Mouse (Mus musculus): ENCODE measurements at regions not wholly inside any gene's neighbourhood (a gene's known extent, or its start where the extent isn't known, plus 50 kb on each side); places are given as distances from the start of the nearest gene placed in this dataset.
A peak's percentile ranks its signal among the peaks of the same experiment; 100 is the strongest.

DNA sequence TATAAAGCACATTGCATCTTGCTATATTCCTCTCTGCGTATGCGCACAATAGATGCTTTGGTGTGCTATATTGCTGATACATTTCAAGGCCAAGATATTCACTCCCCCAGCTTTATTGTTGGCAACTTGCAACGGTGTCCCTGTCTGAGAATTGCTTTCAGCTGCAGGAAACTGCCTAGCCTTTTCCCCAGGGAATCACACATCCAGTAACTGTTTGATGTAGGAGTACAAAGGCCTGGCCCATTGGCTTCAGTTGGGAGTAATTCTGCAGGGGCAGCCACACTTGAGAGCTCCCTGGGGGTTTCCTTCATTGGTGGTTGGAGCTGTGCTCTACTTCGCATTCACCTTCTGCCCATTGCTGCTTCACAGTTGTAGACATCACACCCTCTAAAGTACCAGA lies 132.8 kb downstream of the Cxxc4 start:
- Histone ChIP-seq H3K27me3 (ENCODE audit: insufficient read depth, low read length) (no peaks in the 10 kb centered on the region), H3K36me3 (ENCODE audit: insufficient read depth, low read length) (no peaks in the 10 kb centered on the region), H3K9me3 (replicated peaks; ENCODE audit: low read length) (no peaks in the 10 kb centered on the region), H3K4me3 (replicated peaks; ENCODE audit: low read depth, low read length) (no peak overlapping the region), H3K27ac (no peak overlapping the region), H3K9ac (ENCODE audit: low read depth, low read length) (no peak overlapping the region), H3K4me2 (ENCODE audit: low read length) (no peak overlapping the region), H3K4me1 (replicated peaks; ENCODE audit: insufficient read depth, low read length) (no peaks in the 10 kb centered on the region)
- no peak for TF ChIP-seq CTCF (IDR thresholded peaks at IDR 0.05; ENCODE audit: low read depth)
- 47% methylated on average over 4 of the region's 4 CpGs for WGBS
- no peak for ATAC-seq (replicated peaks; ENCODE audit: low FRiP score, low read depth)
- peak; percentile 14 for DNase-seq (ENCODE audit: low spot score)

DNA sequence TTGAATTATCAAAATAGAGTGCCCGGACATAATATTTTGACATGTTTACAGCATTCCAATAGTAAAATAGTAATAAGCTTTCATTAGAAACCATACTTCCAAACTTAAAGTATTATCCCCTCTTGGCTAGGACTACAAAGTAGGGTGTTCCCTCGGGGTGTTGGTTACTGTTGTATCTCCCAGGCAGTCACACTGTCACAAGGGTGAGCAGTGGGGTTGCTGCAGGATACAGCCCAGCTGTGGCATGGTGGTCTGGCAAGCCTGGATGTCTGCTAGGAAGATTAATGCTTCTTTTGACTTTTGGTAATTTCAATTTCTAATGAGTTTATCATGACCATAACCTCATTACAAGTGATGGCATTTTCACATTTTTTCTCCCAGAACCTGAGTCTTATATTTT lies 143.3 kb downstream of the Cxxc4 start:
- Histone ChIP-seq H3K4me2 (ENCODE audit: low read length) (no peak overlapping the region), H3K36me3 (ENCODE audit: insufficient read depth, low read length) (no peaks in the 10 kb centered on the region), H3K27me3 (ENCODE audit: insufficient read depth, low read length) (no peaks in the 10 kb centered on the region), H3K9ac (ENCODE audit: low read depth, low read length) (no peak overlapping the region), H3K27ac (no peak overlapping the region), H3K9me3 (replicated peaks; ENCODE audit: low read length) (no peaks in the 10 kb centered on the region), H3K4me3 (replicated peaks; ENCODE audit: low read depth, low read length) (no peak overlapping the region), H3K4me1 (replicated peaks; ENCODE audit: insufficient read depth, low read length) (no peaks in the 10 kb centered on the region)
- ATAC-seq (replicated peaks; ENCODE audit: low FRiP score, low read depth) (no peak), DNase-seq (ENCODE audit: low spot score) (no peak)
- WGBS, result 66% methylated on average over 2 of the region's 2 CpGs
- no peak for TF ChIP-seq CTCF (IDR thresholded peaks at IDR 0.05; ENCODE audit: low read depth)

DNA sequence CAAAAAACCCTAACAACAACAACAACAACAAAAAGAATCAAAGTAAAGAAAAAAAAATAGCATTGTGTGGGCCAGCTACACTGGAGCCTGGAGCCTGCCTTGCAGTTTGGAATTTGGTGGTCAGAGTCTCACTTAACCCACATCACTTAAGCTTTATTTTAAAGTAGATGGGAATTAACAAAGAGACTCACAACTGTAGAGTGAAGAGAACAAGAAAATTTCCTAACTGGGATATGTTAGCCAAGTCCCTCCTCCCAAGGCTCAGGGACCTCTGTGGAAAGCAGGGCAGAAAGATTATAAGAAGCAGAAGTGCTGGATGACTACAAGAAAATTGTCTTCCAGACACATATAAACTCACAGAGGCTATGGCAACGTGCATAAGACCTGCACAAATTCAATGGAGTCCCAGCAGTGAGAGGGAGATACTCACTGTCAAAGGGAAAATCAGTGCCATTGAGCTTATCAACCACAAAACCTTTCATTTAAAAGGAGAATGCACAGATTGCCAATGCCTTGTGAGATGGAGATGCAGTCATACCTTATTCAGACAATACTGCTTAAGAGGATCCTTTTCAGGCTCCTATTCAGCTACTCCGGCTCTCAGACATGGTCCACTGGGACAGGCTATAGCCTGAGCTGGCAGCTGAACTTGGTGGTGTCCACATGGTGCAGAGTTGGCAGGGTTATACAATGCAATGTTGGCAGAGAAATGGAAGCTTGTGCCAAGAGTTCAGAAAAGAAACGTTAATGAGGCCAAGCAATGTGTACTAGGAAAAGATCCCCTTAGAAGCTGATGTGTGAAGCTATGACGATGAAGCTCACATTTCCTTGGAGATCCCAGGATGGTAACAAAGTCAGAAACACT lies 154.4 kb downstream of the Cxxc4 start:
- Histone ChIP-seq H3K4me1 (replicated peaks; ENCODE audit: insufficient read depth, low read length) (no peaks in the 10 kb centered on the region), H3K27me3 (ENCODE audit: insufficient read depth, low read length) (no peaks in the 10 kb centered on the region), H3K36me3 (ENCODE audit: insufficient read depth, low read length) (no peaks in the 10 kb centered on the region), H3K4me2 (ENCODE audit: low read length) (no peak overlapping the region), H3K9ac (ENCODE audit: low read depth, low read length) (no peak overlapping the region), H3K4me3 (replicated peaks; ENCODE audit: low read depth, low read length) (no peak overlapping the region), H3K27ac (no peak overlapping the region), H3K9me3 (replicated peaks; ENCODE audit: low read length) (no peaks in the 10 kb centered on the region)
- WGBS, result 80% methylated on average over 4 of the region's 4 CpGs
- no peak for TF ChIP-seq CTCF (IDR thresholded peaks at IDR 0.05; ENCODE audit: low read depth)
- ATAC-seq (replicated peaks; ENCODE audit: low FRiP score, low read depth), result no peak
- DNase-seq (ENCODE audit: low spot score), result no peak

DNA sequence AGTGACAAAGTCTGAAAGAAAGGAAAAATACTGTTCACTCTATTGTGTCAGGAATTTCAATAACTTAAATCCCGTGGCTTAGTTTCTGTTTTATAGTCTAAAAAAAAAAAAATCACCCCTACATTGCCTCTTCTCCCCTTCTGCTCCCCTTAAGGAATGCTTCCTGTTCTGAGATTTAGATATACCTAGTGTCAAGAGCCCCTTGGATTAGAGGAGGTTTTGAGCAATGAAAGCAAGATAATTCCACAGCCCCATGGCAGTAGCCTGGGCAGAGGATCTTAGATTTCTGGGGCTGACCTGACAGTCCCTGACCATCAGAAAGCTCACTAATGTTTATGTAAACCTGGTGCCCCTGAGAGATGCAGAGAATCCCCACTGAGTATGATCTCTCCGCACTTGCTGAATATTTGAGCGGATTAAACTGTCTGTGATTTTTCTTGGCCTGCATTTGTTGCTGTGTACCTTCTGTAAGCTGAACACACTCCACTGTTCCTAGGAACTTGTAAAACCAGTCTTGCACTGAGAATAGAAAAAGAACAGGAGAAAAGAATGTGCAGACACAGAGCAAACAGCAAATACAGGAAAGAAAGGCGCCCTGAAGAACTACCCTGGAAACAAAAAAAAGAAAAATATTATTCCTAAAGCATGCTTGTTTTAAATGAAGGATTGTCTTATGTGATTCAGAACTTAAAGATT lies 164.3 kb downstream of the Cxxc4 start:
- Histone ChIP-seq H3K9me3 (replicated peaks; ENCODE audit: low read length) (no peaks in the 10 kb centered on the region), H3K4me3 (replicated peaks; ENCODE audit: low read depth, low read length) (no peak overlapping the region), H3K4me1 (replicated peaks; ENCODE audit: insufficient read depth, low read length) (no peaks in the 10 kb centered on the region), H3K36me3 (ENCODE audit: insufficient read depth, low read length) (no peaks in the 10 kb centered on the region), H3K27me3 (ENCODE audit: insufficient read depth, low read length) (no peaks in the 10 kb centered on the region), H3K9ac (ENCODE audit: low read depth, low read length) (no peak overlapping the region), H3K4me2 (ENCODE audit: low read length) (no peak overlapping the region), H3K27ac (no peak overlapping the region)
- 58% methylated on average over 4 of the region's 4 CpGs for WGBS
- no peak for TF ChIP-seq CTCF (IDR thresholded peaks at IDR 0.05; ENCODE audit: low read depth)
- no peak for ATAC-seq (replicated peaks; ENCODE audit: low FRiP score, low read depth)
- DNase-seq (ENCODE audit: low spot score), result no peak

DNA sequence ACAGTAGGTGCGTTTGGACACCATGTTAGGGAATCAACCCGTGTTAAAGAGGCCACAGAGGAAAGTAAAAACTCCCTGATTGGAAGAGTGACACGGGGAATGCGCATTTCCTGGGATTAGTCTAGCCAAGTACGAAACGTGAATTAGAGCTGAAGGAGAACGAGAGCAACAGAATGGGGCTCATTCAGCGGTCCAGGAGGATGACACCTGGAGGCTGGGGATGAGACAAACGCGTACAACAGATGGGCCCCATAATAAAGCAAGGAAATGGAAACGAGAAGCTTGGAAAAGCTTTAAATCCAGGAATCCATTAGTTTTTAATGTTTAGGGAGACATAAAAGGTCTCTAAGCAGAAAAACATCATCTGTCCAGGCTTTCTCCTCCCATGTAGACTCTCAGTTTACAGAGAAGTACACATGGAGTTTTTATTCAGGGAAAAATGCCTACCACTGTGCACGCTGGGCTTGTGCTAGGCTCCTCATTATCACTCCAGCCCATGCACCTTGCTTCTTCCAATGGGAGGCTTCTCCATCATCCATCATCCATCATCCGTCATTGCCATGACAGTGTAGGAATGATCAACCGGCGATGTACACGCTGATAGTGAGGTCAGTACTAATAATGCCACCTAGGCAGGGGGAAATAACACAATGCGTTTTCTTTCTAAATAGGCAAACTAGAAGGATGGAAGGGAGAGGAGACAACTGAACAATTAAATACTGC lies 179.5 kb downstream of the Cxxc4 start:
- H3K27ac ChIP-seq, result no peak overlapping the region
- H3K36me3 ChIP-seq (ENCODE audit: insufficient read depth, low read length), result no peaks in the 10 kb centered on the region
- no peaks in the 10 kb centered on the region for H3K9me3 ChIP-seq (replicated peaks; ENCODE audit: low read length)
- H3K4me1 ChIP-seq (replicated peaks; ENCODE audit: insufficient read depth, low read length), result no peaks in the 10 kb centered on the region
- DNase-seq (ENCODE audit: low spot score) (no peak), ATAC-seq (replicated peaks; ENCODE audit: low FRiP score, low read depth) (no peak)
- H3K27me3 ChIP-seq (ENCODE audit: insufficient read depth, low read length), result no peaks in the 10 kb centered on the region
- no peak overlapping the region for H3K9ac ChIP-seq (ENCODE audit: low read depth, low read length)
- no peak for TF ChIP-seq CTCF (IDR thresholded peaks at IDR 0.05; ENCODE audit: low read depth)
- H3K4me3 ChIP-seq (replicated peaks; ENCODE audit: low read depth, low read length), result no peak overlapping the region
- WGBS, result 64% methylated on average over 17 of the region's 17 CpGs
- no peak overlapping the region for H3K4me2 ChIP-seq (ENCODE audit: low read length)

DNA sequence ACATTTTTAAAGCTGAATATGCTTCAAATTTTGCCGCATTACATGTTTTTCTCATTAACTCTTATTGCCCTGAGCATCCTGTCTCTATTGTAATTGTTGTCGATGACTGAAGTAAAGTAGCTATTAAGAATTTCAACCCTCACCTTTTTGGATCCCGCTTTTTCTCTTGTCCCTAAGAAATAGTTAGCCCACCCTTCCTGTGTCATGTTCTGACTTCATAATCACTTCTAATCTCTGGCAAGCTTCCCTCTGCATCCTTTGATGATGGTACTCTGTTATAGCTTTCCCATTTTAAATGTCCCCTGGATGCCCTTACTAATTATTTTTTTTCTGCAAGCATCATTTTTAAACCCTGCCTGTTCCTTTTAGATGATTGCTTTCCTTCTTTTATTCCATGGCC lies 191.3 kb downstream of the Cxxc4 start:
- WGBS, result 74% methylated on average over 3 of the region's 3 CpGs
- Histone ChIP-seq H3K27ac (no peak overlapping the region), H3K27me3 (ENCODE audit: insufficient read depth, low read length) (no peaks in the 10 kb centered on the region), H3K36me3 (ENCODE audit: insufficient read depth, low read length) (no peaks in the 10 kb centered on the region), H3K4me3 (replicated peaks; ENCODE audit: low read depth, low read length) (no peak overlapping the region), H3K4me2 (ENCODE audit: low read length) (no peak overlapping the region), H3K4me1 (replicated peaks; ENCODE audit: insufficient read depth, low read length) (no peaks in the 10 kb centered on the region), H3K9me3 (replicated peaks; ENCODE audit: low read length) (no peaks in the 10 kb centered on the region), H3K9ac (ENCODE audit: low read depth, low read length) (no peak overlapping the region)
- TF ChIP-seq CTCF (IDR thresholded peaks at IDR 0.05; ENCODE audit: low read depth), result no peak
- ATAC-seq (replicated peaks; ENCODE audit: low FRiP score, low read depth) (no peak), DNase-seq (ENCODE audit: low spot score) (no peak)
